Mouse (Mus musculus) cerebellum, adult 11 months (tissue): ENCODE measurements around the gene Calml3.

Experiments
- DNase-seq: peaks from one replicate; pipeline ENCODE4 v3.0.0; 2022

The Calml3 gene

GRCm38 (mm10) chr13:3779575-3780226, 24.4 kb downstream of the Calml3 start:
- no peak for DNase-seq

- no peak for DNase-seq
These were observed 25.3 kb downstream of the Calml3 start for GRCm38 (mm10) chr13:3778591-3779364.

GRCm38 (mm10) chr13:3777216-3777912, 26.8 kb downstream of the Calml3 start:
- DNase-seq: no peak

GRCm38 (mm10) chr13:3776446-3776845, 27.7 kb downstream of the Calml3 start:
- peak; percentile 36 for DNase-seq

- DNase-seq: no peak
These were observed 29.1 kb downstream of the Calml3 start for GRCm38 (mm10) chr13:3774991-3775390.

GRCm38 (mm10) chr13:3774280-3774679, 29.8 kb downstream of the Calml3 start:
- DNase-seq: no peak

- no peak for DNase-seq
These were observed 30.9 kb downstream of the Calml3 start for GRCm38 (mm10) chr13:3773149-3773688.

GRCm38 (mm10) chr13:3771221-3771620, 32.9 kb downstream of the Calml3 start:
- DNase-seq: no peak

- DNase-seq: no peak
These were observed 33.7 kb downstream of the Calml3 start for GRCm38 (mm10) chr13:3770170-3771024.

GRCm38 (mm10) chr13:3769531-3769930, 34.6 kb downstream of the Calml3 start:
- DNase-seq: no peak

GRCm38 (mm10) chr13:3768621-3769020, 35.5 kb downstream of the Calml3 start:
- no peak for DNase-seq

- DNase-seq: no peak
These were observed 37.0 kb downstream of the Calml3 start for GRCm38 (mm10) chr13:3767086-3767485.

- no peak for DNase-seq
These were observed 38.3 kb downstream of the Calml3 start for GRCm38 (mm10) chr13:3765781-3766180.

GRCm38 (mm10) chr13:3761131-3761530, 43.0 kb downstream of the Calml3 start:
- DNase-seq: no peak

- DNase-seq: no peak
These were observed 45.8 kb downstream of the Calml3 start for GRCm38 (mm10) chr13:3758347-3758746.

GRCm38 (mm10) chr13:3753291-3753690, 50.8 kb downstream of the Calml3 start:
- DNase-seq: no peak
